Mouse (Mus musculus): ENCODE results near the gene Rpl11.

Gene Rpl11

DNA sequence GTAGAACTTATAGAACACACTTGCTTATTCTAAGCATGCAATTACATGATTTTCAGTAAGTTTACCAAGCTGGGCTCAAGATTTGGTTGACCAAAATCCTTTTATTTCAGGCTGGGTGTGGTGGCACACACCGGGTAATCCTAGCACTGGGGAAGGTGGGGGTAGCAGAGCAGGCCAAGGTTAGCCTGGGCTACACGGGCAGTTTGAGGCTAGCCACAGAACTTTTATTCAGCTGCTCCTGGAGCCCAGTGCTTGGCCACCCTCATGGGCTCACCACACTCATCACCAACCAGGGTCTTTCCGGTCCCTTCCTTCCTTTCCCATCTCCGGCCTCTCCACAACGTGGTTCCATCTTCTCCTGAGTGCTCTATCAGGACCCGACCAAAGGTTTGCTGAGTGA, 17.4 kb upstream of the Rpl11 start:
- DNase-seq (ENCODE audit: low read depth, low spot score) = no peak

GRCm38 (mm10) chr4:136069954-136070353, 16.7 kb upstream of the Rpl11 start:
- peak; percentile 79 for DNase-seq (ENCODE audit: low read depth, low spot score)

GRCm38 (mm10) chr4:136069313-136069712, 16.1 kb upstream of the Rpl11 start:
- no peak for DNase-seq (ENCODE audit: low read depth, low spot score)

GRCm38 (mm10) chr4:136063143-136063542, 9.9 kb upstream of the Rpl11 start:
- no peak for DNase-seq (ENCODE audit: low read depth, low spot score)

- DNase-seq (ENCODE audit: low read depth, low spot score) = peak; percentile 78
Measured at GRCm38 (mm10) chr4:136059800-136060488, 6.7 kb upstream of the Rpl11 start.

DNA sequence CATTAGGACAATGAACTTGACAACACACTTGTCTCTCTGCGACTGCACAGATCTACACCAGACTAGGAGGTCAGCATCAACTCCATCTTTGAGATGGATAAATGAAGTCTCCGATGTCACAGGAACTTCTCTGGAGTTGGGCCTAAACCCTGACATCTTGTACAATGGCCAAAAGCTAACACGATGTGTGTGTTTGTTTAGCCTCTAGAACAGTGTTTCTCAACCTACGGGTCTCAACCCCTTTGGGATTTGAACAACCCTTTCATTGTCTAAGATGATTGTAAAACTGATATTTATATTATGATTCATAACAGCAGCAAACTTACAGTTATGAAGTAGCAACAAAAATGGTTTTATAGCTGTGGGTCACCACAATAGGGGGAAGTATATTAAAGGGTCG, 4.7 kb upstream of the Rpl11 start:
- peak; percentile 84 for DNase-seq (ENCODE audit: low read depth, low spot score)

- DNase-seq (ENCODE audit: low read depth, low spot score) = peak; percentile 49
Measured at GRCm38 (mm10) chr4:136056030-136056429, 2.8 kb upstream of the Rpl11 start.

DNA sequence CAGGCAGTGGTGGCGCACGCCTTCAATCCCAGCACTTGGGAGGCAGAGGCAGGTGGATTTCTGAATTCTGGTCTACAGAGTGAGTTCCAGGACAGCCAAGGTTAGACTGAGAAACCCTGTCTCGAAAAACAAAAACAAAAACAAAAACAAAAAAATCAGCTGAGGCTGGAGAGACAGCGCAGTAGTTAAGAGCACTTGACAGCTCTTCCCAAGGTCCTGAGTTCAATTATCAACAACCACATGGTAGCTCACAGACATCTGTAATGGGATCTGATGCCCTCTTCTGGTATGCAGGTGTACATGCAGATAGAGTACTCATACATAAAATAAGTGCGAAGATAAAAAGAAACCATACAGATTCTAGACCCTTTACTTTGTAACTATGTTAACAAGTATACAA, 615 bp upstream of the Rpl11 start:
- DNase-seq (ENCODE audit: low read depth, low spot score) = no peak

DNA sequence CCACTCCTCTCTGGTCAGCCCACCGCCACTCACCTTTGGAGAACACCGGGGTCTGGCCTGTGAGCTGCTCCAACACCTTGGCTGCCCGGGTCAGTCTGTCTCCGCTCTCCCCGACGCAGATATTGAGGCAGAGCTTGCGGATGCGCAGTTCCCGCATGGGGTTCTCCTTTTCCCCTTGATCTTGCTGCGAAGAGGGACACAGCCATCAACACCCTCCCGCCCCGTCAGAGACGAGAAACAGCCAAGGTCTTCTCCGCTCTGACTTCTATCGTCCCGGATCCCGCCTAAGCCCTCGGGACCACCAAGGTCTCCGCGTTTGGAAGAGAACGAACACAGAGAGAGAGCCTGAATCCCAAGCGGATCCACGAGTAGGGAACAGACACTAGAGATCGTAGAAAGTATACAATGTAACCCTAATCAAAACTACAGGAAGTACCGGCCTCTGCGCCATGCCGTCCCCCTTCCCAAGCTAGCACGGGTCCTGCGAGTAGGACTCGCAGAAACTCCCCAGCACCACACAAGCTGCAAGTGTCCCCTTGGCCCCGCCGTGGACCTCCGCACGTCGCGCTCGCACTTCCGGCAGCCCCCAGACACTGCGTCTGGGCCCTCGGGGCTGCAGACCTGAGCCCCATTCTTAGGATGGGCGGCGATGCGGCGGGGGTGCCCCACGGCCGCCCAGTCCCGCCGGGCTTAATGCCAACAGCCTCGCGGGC, 538 bp downstream of the Rpl11 start:
- DNase-seq (ENCODE audit: low read depth, low spot score) = no peak

DNA sequence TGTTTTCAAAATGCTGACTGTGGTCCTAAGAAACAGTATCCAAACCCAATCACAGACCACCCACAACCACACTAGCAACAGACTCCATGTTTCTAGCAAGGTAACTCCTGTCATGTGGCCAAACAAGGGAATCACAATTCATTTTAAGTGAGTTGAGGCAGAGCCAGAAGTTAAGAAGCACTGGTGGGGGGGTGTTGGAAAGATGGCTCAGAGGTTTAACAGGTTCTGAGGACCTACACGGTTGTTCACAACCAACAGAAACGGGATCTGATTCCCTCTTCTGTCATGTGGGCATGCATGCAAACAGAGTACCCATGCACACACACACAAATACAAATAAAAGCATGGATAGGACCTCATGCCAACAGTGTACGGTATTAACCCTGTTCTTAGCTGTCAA, 1.2 kb downstream of the Rpl11 start:
- DNase-seq (ENCODE audit: low read depth, low spot score) = no peak

DNA sequence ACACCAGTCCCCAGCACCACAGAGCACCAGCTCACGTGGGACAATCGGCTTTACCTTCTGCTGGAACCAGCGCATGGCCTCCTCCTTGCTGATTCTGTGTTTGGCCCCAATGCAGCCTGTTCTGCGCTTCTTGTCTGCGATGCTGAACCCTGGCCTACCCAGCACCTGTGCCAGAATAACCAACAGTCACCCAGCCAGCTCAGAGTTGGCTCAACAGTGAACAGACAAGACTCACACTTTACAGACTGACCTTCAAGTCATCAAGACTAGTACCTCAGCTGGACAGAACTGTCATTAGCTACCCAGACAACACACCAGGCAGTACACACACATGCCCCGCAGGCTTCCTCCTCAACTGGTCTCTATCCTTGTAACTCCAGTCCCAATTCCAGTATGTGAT, 3.0 kb downstream of the Rpl11 start:
- no peak for DNase-seq (ENCODE audit: low read depth, low spot score)

GRCm38 (mm10) chr4:136048291-136049032, 4.8 kb downstream of the Rpl11 start:
- peak; percentile 34 for DNase-seq (ENCODE audit: low read depth, low spot score)

GRCm38 (mm10) chr4:136047626-136048025, 5.6 kb downstream of the Rpl11 start:
- peak; percentile 35 for DNase-seq (ENCODE audit: low read depth, low spot score)

GRCm38 (mm10) chr4:136046888-136047287, 6.3 kb downstream of the Rpl11 start:
- DNase-seq (ENCODE audit: low read depth, low spot score) = no peak

- DNase-seq (ENCODE audit: low read depth, low spot score) = no peak
Measured at GRCm38 (mm10) chr4:136045091-136045490, 8.1 kb downstream of the Rpl11 start.

- DNase-seq (ENCODE audit: low read depth, low spot score) = no peak
Measured at GRCm38 (mm10) chr4:136043784-136044400, 9.3 kb downstream of the Rpl11 start.

DNA sequence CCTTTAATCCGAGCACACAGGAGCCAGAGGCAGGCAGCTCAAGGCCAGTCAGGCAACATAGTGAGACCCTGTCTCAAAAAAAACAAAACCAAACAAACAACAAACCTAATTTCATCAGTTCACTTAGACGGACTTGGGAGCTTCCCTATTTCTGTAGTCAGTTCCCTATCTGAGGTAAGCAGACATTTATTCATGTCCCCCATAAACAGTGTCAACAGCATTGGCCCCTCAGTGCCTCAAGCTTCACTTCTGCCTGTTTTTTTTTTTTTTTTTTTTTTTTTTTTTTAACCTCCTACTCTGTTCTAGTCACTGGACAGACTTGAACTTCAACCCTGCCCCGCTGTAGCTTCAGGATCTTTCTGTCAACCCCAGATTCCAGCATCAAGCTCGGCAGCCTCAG, 18.1 kb downstream of the Rpl11 start:
- no peak for DNase-seq (ENCODE audit: low read depth, low spot score)

- DNase-seq (ENCODE audit: low read depth, low spot score) = no peak
Measured at GRCm38 (mm10) chr4:136033231-136033630, 20.0 kb downstream of the Rpl11 start.

- DNase-seq (ENCODE audit: low read depth, low spot score) = peak; percentile 50
Measured at GRCm38 (mm10) chr4:136030968-136031909, 22.0 kb downstream of the Rpl11 start.

- peak; percentile 47 for DNase-seq (ENCODE audit: low read depth, low spot score)
Measured at GRCm38 (mm10) chr4:136028689-136029088, 24.5 kb downstream of the Rpl11 start.

- DNase-seq (ENCODE audit: low read depth, low spot score) = no peak
Measured at GRCm38 (mm10) chr4:136028132-136028564, 25.1 kb downstream of the Rpl11 start.
